Mouse (Mus musculus): Measurements from ENCODE around the gene Fn1.

DNA sequence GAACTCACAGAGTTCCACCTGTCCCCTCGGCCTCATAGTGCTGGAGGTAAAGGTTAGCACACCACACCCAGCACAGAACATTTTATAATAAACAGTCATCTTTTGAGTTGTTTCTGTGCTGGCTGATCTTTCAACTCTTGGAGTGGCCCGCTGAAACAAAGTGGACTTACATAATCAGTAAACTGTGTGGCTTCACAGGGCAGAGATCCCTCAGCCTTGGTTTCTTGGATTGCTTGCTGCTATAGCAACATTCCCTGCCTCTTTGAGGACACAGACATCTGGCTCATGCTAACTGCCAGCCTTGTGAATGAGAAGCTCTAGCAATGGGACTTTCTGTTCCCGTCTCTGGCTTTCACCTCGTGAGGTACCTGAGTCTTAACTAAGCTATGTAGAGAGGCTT is 73.5 kb downstream of the Fn1 start:
- TF ChIP-seq CTCF (IDR thresholded peaks at IDR 0.05; ENCODE audit: extremely low read depth, insufficient read depth, low read length): no peak
- no peak for TF ChIP-seq POLR2A (IDR thresholded peaks at IDR 0.05; ENCODE audit: extremely low read depth, insufficient read depth, low read length)
